Mouse (Mus musculus) embryonic facial prominence, embryonic 15.5 days (tissue): ENCODE data around the gene Dnah2. TPM values are rescaled to one million over a fixed set of nuclear protein-coding genes. Genes with fewer than 3 reads are reported as not detected.

Experiments
- ATAC-seq: fragments of 200-750 bp; cut with Nextera tagmentation; 2 replicates; pipeline ENCODE4 v1.8.0; 2017; ENCODE audit warnings: low read depth, moderate TSS enrichment; ENCODE audit not compliant: insufficient number of reproducible peaks, low FRiP score, low TSS enrichment
- H3K27ac ChIP-seq: fragments of 300-500 bp; sonication (generic); replicated peaks from 2 replicates; pipeline ENCODE4 v1.5.1; 2015; ENCODE audit warnings: mild to moderate bottlenecking, inconsistent platforms
- H3K27me3 ChIP-seq: fragments of 300-500 bp; sonication (generic); 2 replicates; pipeline ENCODE4 v1.6.1; 2015; ENCODE audit warnings: inconsistent platforms
- H3K36me3 ChIP-seq: fragments of 300-500 bp; sonication (generic); 2 replicates; pipeline ENCODE4 v1.6.1; 2015; ENCODE audit warnings: mild to moderate bottlenecking, inconsistent platforms
- H3K4me1 ChIP-seq: fragments of 300-500 bp; sonication (generic); 2 replicates; pipeline ENCODE4 v1.6.1; 2015; ENCODE audit warnings: inconsistent platforms
- H3K4me2 ChIP-seq: fragments of 300-500 bp; sonication (generic); replicated peaks from 2 replicates; pipeline ENCODE4 v1.6.1; 2015; ENCODE audit warnings: mild to moderate bottlenecking, inconsistent platforms
- H3K4me3 ChIP-seq: fragments of 300-500 bp; sonication (generic); replicated peaks from 2 replicates; pipeline ENCODE4 v1.5.1; 2015; ENCODE audit warnings: mild to moderate bottlenecking, inconsistent platforms
- H3K9ac ChIP-seq: fragments of 300-500 bp; sonication (generic); 2 replicates; pipeline ENCODE4 v1.6.1; 2015; ENCODE audit warnings: inconsistent platforms
- H3K9me3 ChIP-seq: fragments of 300-500 bp; sonication (generic); replicated peaks from 2 replicates; pipeline ENCODE4 v1.6.1; 2016; ENCODE audit warnings: inconsistent platforms
- WGBS: fragments of 180-500 bp; shearing (Covaris S2); methylation state at CpG from one replicate; pipeline ENCODE4 v1.1.7; 2015; 5-methylcytosine and 5-hydroxymethylcytosine counted together
- microRNA-seq: library from miRNA; unstranded; fragments of <30 nt; microRNA quantifications from one replicate; pipeline ENCODE4, GENCODE M21; 2016; ENCODE audit warnings: borderline number of aligned reads
- polyA plus RNA-seq: library from polyadenylated mRNA; unstranded; fragments of >200 nt; fragmentation: Nextera tagmentation; extraction: Ambion mirVana; gene quantifications from 2 replicates; pipeline ENCODE4 v1.2.1, GENCODE M21; 2015

Gene Dnah2
- polyA plus RNA-seq, 1 experiment from 2014 or later, result 8.3 TPM

GRCm38 (mm10) chr11:69379600-69379999 is 169.3 kb downstream of the Dnah2 start:
- Histone ChIP-seq H3K9me3 (no peaks in the 10 kb centered on the region), H3K27ac (no peak overlapping the region), H3K27me3 (no peaks in the 10 kb centered on the region), H3K4me3 (no peak overlapping the region), H3K4me1 (0 out of 2 replicates have a peak, but pooled peaks cover 5% of the 10 kb centered on the region), H3K9ac (no peak overlapping the region), H3K36me3 (0 out of 2 replicates have a peak, but pooled peaks cover 5% of the 10 kb centered on the region), H3K4me2 (no peak overlapping the region)
- ATAC-seq, result no peak
- WGBS, result 83% methylated on average over 3 of the region's 3 CpGs

DNA sequence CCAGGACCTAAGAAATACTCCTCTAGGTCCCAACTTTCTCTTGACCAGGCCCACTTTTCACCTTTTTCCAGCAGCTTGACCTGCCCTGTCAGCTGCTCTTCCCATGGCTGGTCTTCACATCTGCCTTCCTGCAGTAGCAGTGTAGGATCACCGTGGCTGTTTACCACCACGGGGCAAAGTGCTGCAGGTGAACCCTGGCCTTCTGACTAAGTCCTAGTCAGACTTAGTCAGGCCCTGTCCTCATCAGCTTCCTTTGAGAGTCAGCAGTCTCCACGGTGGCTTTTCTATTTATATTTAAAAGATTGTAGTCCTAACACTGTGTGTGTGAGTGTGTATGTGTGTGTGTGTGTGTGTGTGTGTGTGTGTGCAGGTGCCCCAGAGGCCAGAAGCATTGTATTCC is 171.1 kb downstream of the Dnah2 start:
- Histone ChIP-seq H3K4me1 (0 out of 2 replicates have a peak, but pooled peaks cover 3% of the 10 kb centered on the region), H3K27me3 (no peaks in the 10 kb centered on the region), H3K9me3 (no peaks in the 10 kb centered on the region), H3K9ac (no peak overlapping the region), H3K4me2 (no peak overlapping the region), H3K4me3 (no peak overlapping the region), H3K27ac (no peak overlapping the region), H3K36me3 (peaks cover 16% of the 10 kb centered on the region; the same call in 1 of the 2 replicates)
- 66% methylated on average over 3 of the region's 3 CpGs for WGBS
- no peak for ATAC-seq

GRCm38 (mm10) chr11:69375646-69376045 is 173.3 kb downstream of the Dnah2 start:
- Histone ChIP-seq H3K4me3 (no peak overlapping the region), H3K27me3 (no peaks in the 10 kb centered on the region), H3K27ac (no peak overlapping the region), H3K4me2 (no peak overlapping the region), H3K4me1 (peaks cover 20% of the 10 kb centered on the region), H3K9me3 (no peaks in the 10 kb centered on the region), H3K9ac (no peak overlapping the region), H3K36me3 (peaks cover 19% of the 10 kb centered on the region; the same call in 1 of the 2 replicates)
- 71% methylated on average over 4 of the region's 4 CpGs for WGBS
- no peak for ATAC-seq

- no peak overlapping the region for H3K4me2 ChIP-seq
- H3K9me3 ChIP-seq, result no peaks in the 10 kb centered on the region
- peaks cover 22% of the 10 kb centered on the region for H3K4me1 ChIP-seq
- H3K4me3 ChIP-seq, result no peak overlapping the region
- no peak for ATAC-seq
- H3K27me3 ChIP-seq, result no peaks in the 10 kb centered on the region
- peaks cover 19% of the 10 kb centered on the region; the same call in 1 of the 2 replicates for H3K36me3 ChIP-seq
- WGBS, result 94% methylated on average over 16 of the region's 16 CpGs
- no peak overlapping the region for H3K9ac ChIP-seq
- H3K27ac ChIP-seq, result no peak overlapping the region
Measured at GRCm38 (mm10) chr11:69373223-69373965, 175.5 kb downstream of the Dnah2 start.

GRCm38 (mm10) chr11:69372780-69373170 is 176.1 kb downstream of the Dnah2 start:
- no peak overlapping the region for H3K4me3 ChIP-seq
- H3K9ac ChIP-seq, result no peak overlapping the region
- 56% methylated on average over 3 of the region's 3 CpGs for WGBS
- no peak overlapping the region for H3K4me2 ChIP-seq
- H3K27ac ChIP-seq, result peak overlapping the region; percentile 63; the same call in 1 of the 2 replicates
- ATAC-seq, result no peak
- H3K36me3 ChIP-seq, result peaks cover 19% of the 10 kb centered on the region; the same call in 1 of the 2 replicates
- no peaks in the 10 kb centered on the region for H3K27me3 ChIP-seq
- peaks cover 28% of the 10 kb centered on the region for H3K4me1 ChIP-seq
- H3K9me3 ChIP-seq, result no peaks in the 10 kb centered on the region

DNA sequence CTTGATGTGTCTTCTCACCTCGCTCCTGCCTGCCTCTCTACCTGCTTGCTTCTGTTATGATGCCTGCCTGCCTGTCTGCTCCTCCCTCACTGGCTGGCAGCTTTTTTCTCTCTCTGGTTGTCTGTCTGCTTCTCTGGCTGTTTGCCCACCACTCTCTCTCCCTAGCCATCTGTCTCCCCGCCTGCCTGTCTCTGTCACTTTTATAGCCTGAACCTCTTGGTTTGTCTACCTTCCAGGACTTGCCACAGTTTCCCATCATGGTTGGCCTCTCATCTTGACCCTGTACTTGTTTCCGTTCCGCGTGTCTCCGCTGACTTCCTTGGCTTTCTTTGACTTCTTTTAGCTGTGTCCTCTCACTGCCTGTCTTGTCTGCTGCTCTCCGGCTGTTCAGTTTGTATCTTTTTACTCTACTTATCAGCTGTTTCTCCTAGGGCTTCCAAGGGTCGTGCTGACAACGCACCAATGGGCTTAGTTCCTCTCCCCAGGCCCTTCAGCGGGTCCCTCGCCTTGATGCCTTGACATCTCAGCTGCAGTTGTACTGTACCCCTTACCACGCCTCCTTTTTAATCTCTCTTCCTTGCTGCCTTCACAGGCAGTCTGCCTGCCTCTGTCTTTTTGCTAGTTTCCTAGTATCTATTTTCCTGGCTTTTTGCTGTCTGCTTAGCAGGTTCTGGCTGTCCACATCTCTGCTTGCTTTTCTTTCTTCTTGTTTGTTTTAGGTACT is 176.7 kb downstream of the Dnah2 start:
- Histone ChIP-seq H3K4me2 (no peak overlapping the region), H3K4me1 (peaks cover 30% of the 10 kb centered on the region), H3K9me3 (no peaks in the 10 kb centered on the region), H3K27ac (peak overlapping the region; percentile 63), H3K36me3 (peaks cover 19% of the 10 kb centered on the region; the same call in 1 of the 2 replicates), H3K4me3 (no peak overlapping the region; the same call in 1 of the 2 replicates), H3K9ac (no peak overlapping the region), H3K27me3 (no peaks in the 10 kb centered on the region)
- 53% methylated on average over 12 of the region's 12 CpGs for WGBS
- no peak for ATAC-seq

GRCm38 (mm10) chr11:69371601-69372000 is 177.3 kb downstream of the Dnah2 start:
- H3K27me3 ChIP-seq, result no peaks in the 10 kb centered on the region
- ATAC-seq, result no peak
- no peak overlapping the region for H3K4me2 ChIP-seq
- no peak overlapping the region for H3K9ac ChIP-seq
- no peaks in the 10 kb centered on the region for H3K9me3 ChIP-seq
- peak overlapping the region; percentile 81 for H3K27ac ChIP-seq
- peaks cover 30% of the 10 kb centered on the region for H3K4me1 ChIP-seq
- WGBS, result 51% methylated on average over 12 of the region's 12 CpGs
- peaks cover 19% of the 10 kb centered on the region; the same call in 1 of the 2 replicates for H3K36me3 ChIP-seq
- no peak overlapping the region; the same call in 1 of the 2 replicates for H3K4me3 ChIP-seq

- 26% methylated on average over 9 of the region's 9 CpGs for WGBS
Measured at GRCm38 (mm10) chr11:69370817-69371215, 178.1 kb downstream of the Dnah2 start.

More at GRCm38 (mm10) chr11:69370817-69371215, 178.1 kb downstream of the Dnah2 start:
- H3K27ac ChIP-seq, result peak overlapping the region; percentile 81
- H3K36me3 ChIP-seq, result peaks cover 14% of the 10 kb centered on the region; the same call in 1 of the 2 replicates
- no peaks in the 10 kb centered on the region for H3K27me3 ChIP-seq
- no peaks in the 10 kb centered on the region for H3K9me3 ChIP-seq
- peaks cover 36% of the 10 kb centered on the region for H3K4me1 ChIP-seq
- H3K9ac ChIP-seq, result no peak overlapping the region
- no peak overlapping the region for H3K4me3 ChIP-seq
- ATAC-seq, result no peak
- H3K4me2 ChIP-seq, result peak overlapping the region; percentile 13; the same call in 1 of the 2 replicates

Small RNA genes lying within 50 kb of the gene (microRNA-seq; reads per million reads assigned to microRNA genes)
- gene Gm27493, result not detected

Other genes with a start within 250 kb of the Dnah2 start
- 22.6 and 27.8 TPM in 2 replicates for gene Cntrob, start 225.3 kb downstream of the Dnah2 start, polyA plus RNA-seq
- 150 and 156 TPM in 2 replicates for gene Trappc1, start 225.1 kb downstream of the Dnah2 start, polyA plus RNA-seq
- 2.8 and 3.0 TPM in 2 replicates for gene Kcnab3, start 222.9 kb downstream of the Dnah2 start, polyA plus RNA-seq
- gene Rnf227, start 208.6 kb downstream of the Dnah2 start, polyA plus RNA-seq, result 24.5 and 24.7 TPM in 2 replicates
- gene Chd3, start 179.7 kb downstream of the Dnah2 start, polyA plus RNA-seq, result 88.3 and 91.8 TPM in 2 replicates
- 150 and 158 TPM in 2 replicates for gene Naa38, start 153.6 kb downstream of the Dnah2 start, polyA plus RNA-seq
- gene Cyb5d1, start 153.5 kb downstream of the Dnah2 start, polyA plus RNA-seq, result 32.6 and 40.9 TPM in 2 replicates
- 19.5 and 20.0 TPM in 2 replicates for gene Tmem88, start 150.9 kb downstream of the Dnah2 start, polyA plus RNA-seq
- gene Kdm6b, start 135.4 kb downstream of the Dnah2 start, polyA plus RNA-seq, result 35.5 and 37.2 TPM in 2 replicates
- 29.0 and 31.5 TPM in 2 replicates for gene Efnb3, start 11.1 kb upstream of the Dnah2 start, polyA plus RNA-seq
- 25.0 and 26.5 TPM in 2 replicates for gene Wrap53, start 31.1 kb upstream of the Dnah2 start, polyA plus RNA-seq
- 134 and 141 TPM in 2 replicates for gene Trp53, start 31.2 kb upstream of the Dnah2 start, polyA plus RNA-seq
- gene Atp1b2, start 56.8 kb upstream of the Dnah2 start, polyA plus RNA-seq, result 12.4 and 13.4 TPM in 2 replicates
- gene Shbg, start 68.8 kb upstream of the Dnah2 start, polyA plus RNA-seq, result not detected in 2 replicates
- 19.8 and 22.5 TPM in 2 replicates for gene Sat2, start 72.9 kb upstream of the Dnah2 start, polyA plus RNA-seq
- 33.4 and 34.2 TPM in 2 replicates for gene Fxr2, start 83.9 kb upstream of the Dnah2 start, polyA plus RNA-seq
- 5.2 TPM in 2 replicates for gene Sox15, start 106.2 kb upstream of the Dnah2 start, polyA plus RNA-seq
- gene Mpdu1, start 113.5 kb upstream of the Dnah2 start, polyA plus RNA-seq, result 66.5 and 67.3 TPM in 2 replicates
- gene Cd68, start 117.0 kb upstream of the Dnah2 start, polyA plus RNA-seq, result 26.3 and 28.3 TPM in 2 replicates
- gene Eif4a1, start 123.3 kb upstream of the Dnah2 start, polyA plus RNA-seq, result 447 and 512 TPM in 2 replicates
- gene Senp3, start 133.0 kb upstream of the Dnah2 start, polyA plus RNA-seq, result 83.7 and 90.5 TPM in 2 replicates
- gene Tnfsf13, start 136.7 kb upstream of the Dnah2 start, polyA plus RNA-seq, result 1.0 and 1.1 TPM in 2 replicates
- 11.9 and 13.3 TPM in 2 replicates for gene Tnfsf12, start 146.7 kb upstream of the Dnah2 start, polyA plus RNA-seq
- 4.0 and 6.0 TPM in 2 replicates for gene Tnfsfm13, start 147.0 kb upstream of the Dnah2 start, polyA plus RNA-seq
- gene Polr2a, start 209.5 kb upstream of the Dnah2 start, polyA plus RNA-seq, result 24.3 and 28.2 TPM in 2 replicates
- gene Slc35g3, start 212.9 kb upstream of the Dnah2 start, polyA plus RNA-seq, result 0.15 and 0.18 TPM in 2 replicates
- gene Zbtb4, start 216.8 kb upstream of the Dnah2 start, polyA plus RNA-seq, result 5.7 and 6.1 TPM in 2 replicates
- gene Chrnb1, start 246.8 kb upstream of the Dnah2 start, polyA plus RNA-seq, result 29.3 and 38.6 TPM in 2 replicates